Mouse (Mus musculus) midbrain, embryonic 10.5 days (tissue): ENCODE results near the gene Drd3. TPM values are rescaled to one million over a fixed set of nuclear protein-coding genes. Genes with fewer than 3 reads are reported as not detected.

Source experiments
- DNase-seq: peaks from one replicate; pipeline ENCODE4 v3.0.0-alpha.2; 2017; ENCODE audit warnings: low spot score
- H3K27ac ChIP-seq: fragments of 300-500 bp; sonication (generic); replicated peaks from 2 replicates; pipeline ENCODE4 v1.5.1; 2016; ENCODE audit warnings: mild to moderate bottlenecking
- H3K27me3 ChIP-seq: fragments of 300-500 bp; sonication (generic); 2 replicates; pipeline ENCODE4 v1.6.1; 2016; ENCODE audit warnings: low read depth, mild to moderate bottlenecking; ENCODE audit not compliant: poor library complexity, severe bottlenecking
- H3K36me3 ChIP-seq: fragments of 300-500 bp; sonication (generic); 2 replicates; pipeline ENCODE4 v1.6.1; 2016; ENCODE audit warnings: mild to moderate bottlenecking, moderate library complexity
- H3K4me1 ChIP-seq: fragments of 300-500 bp; sonication (generic); 2 replicates; pipeline ENCODE4 v1.6.1; 2016
- H3K4me3 ChIP-seq: fragments of 300-500 bp; sonication (generic); 2 replicates; pipeline ENCODE4 v1.5.1; 2016; ENCODE audit warnings: mild to moderate bottlenecking, moderate library complexity
- H3K9me3 ChIP-seq: fragments of 300-500 bp; sonication (generic); replicated peaks from 2 replicates; pipeline ENCODE4 v1.6.1; 2016; ENCODE audit warnings: mild to moderate bottlenecking
- WGBS: fragments of 180-500 bp; shearing (Covaris S2); methylation state at CpG from one replicate; pipeline ENCODE4 v1.1.7; 2016; 5-methylcytosine and 5-hydroxymethylcytosine counted together
- polyA plus RNA-seq: library from polyadenylated mRNA; unstranded; fragments of >200 nt; fragmentation: Nextera tagmentation; extraction: Ambion mirVana; gene quantifications from 2 replicates; pipeline ENCODE4 v1.2.1, GENCODE M21; 2016

The Drd3 gene
- polyA plus RNA-seq, 1 experiment from 2014 or later = not detected

DNA sequence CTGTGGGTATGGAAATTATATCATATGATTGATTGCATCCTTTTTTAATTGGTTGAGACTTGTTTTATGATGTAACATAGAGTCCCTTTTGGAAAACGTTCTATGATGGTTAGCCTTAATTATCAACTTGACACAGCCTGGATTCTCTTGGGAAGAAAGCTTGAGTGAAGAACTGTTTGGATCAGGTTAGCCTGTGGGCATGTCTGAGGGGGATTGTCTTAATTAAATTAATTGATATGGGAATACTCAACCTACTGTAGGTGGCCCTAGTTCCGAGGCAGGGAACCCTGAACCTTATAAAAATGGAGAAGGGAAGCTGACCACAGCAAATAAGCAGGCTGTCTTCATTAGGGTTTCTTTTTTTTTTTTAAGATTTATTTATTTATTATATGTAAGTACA lies 12.9 kb upstream of the Drd3 start:
- Histone ChIP-seq H3K4me3 (no peak overlapping the region), H3K4me1 (no peaks in the 10 kb centered on the region), H3K36me3 (no peaks in the 10 kb centered on the region), H3K27ac (no peak overlapping the region), H3K9me3 (no peaks in the 10 kb centered on the region), H3K27me3 (no peaks in the 10 kb centered on the region)
- DNase-seq = no peak
- WGBS = 93% methylated on average over 2 of the region's 2 CpGs

DNA sequence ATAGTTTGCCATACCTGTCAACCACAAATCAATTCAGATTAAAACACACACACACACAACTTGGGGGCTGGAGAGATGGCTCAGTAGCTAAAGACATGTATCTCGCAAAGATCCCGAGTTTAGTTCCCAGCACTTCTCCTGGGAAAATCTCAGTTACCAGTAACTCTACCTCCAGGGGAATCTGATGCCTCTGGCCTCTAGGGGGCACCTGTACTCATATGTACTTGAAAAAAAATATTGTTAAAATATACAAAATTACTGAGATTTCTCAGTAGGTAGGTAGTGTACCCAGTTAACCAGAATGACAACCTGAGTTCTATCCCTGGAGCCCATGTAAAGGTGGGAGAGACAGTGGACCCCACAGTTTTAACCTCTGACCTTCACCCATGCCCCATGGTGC lies 5.4 kb upstream of the Drd3 start:
- Histone ChIP-seq H3K4me1 (no peaks in the 10 kb centered on the region), H3K9me3 (no peaks in the 10 kb centered on the region), H3K36me3 (no peaks in the 10 kb centered on the region), H3K27ac (no peak overlapping the region), H3K27me3 (no peaks in the 10 kb centered on the region), H3K4me3 (no peak overlapping the region)
- no peak for DNase-seq
- 83% methylated on average over 2 of the region's 2 CpGs for WGBS

DNA sequence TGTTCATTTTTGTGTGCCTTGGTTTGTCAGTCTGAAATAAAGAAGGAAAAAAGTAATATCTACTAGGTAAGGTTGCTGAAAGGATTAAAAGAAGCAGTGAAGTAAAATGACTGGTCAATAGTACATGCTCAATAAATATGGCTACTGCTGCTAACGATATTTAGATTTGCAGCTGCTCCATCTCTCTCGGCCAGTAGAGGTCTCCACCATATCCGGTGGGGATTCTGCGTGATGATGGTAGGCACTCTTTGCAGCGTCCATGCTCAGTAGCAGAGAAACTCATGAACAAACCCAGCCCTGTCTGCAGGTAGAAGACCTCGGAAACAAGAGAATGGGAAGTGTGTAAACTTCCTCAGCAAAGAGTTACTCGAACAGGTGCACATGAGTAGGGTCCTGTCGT lies 926 bp upstream of the Drd3 start:
- WGBS = 91% methylated on average over 8 of the region's 8 CpGs
- Histone ChIP-seq H3K36me3 (no peaks in the 10 kb centered on the region), H3K4me1 (0 out of 2 replicates have a peak, but pooled peaks cover 4% of the 10 kb centered on the region), H3K4me3 (no peak overlapping the region), H3K27ac (no peak overlapping the region), H3K27me3 (no peaks in the 10 kb centered on the region), H3K9me3 (no peaks in the 10 kb centered on the region)
- no peak for DNase-seq

DNA sequence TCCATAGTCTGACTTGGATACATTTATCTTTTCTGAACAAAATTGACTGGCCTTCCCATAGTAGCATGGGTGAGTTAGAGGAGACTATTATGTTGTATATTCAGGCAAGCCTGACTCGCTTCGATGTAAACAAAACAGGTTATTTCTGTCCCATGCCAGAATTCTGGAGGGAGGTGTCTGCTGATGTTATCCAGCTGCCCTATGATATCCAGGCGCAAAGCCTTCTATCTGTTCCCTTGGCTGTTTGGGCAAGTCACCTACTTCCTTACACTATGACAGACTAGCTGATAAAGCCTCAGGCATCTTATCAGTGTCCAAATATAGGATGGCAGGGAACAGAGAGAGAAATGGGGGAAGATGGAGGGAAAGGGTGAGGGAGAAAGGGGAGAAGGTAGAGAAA lies 18.5 kb downstream of the Drd3 start:
- Histone ChIP-seq H3K4me3 (no peak overlapping the region), H3K27me3 (no peaks in the 10 kb centered on the region), H3K36me3 (no peaks in the 10 kb centered on the region), H3K27ac (no peak overlapping the region), H3K9me3 (no peaks in the 10 kb centered on the region), H3K4me1 (no peaks in the 10 kb centered on the region)
- 92% methylated on average over 3 of the region's 3 CpGs for WGBS
- no peak for DNase-seq

DNA sequence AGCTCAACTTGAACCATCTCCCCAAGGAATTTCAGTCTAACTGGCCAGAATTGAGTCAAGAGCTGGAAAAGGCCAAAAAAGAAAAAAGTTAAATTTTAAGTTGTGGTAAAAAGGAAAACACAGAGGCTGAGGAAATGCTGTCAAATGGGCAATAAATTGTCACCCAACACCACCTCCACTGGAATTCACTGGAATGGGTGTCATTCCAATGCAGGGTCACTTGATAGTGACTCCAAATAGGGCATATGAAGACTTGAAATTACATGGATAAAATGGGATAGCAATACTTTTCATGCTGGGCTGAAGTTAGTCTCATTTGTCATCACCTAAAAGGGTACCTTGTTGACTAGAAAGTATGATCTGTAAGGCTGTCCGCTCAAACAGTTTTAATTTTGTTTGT lies 18.9 kb downstream of the Drd3 start:
- Histone ChIP-seq H3K27me3 (no peaks in the 10 kb centered on the region), H3K9me3 (no peaks in the 10 kb centered on the region), H3K27ac (no peak overlapping the region), H3K4me3 (no peak overlapping the region), H3K4me1 (no peaks in the 10 kb centered on the region), H3K36me3 (no peaks in the 10 kb centered on the region)
- DNase-seq = no peak
- WGBS = 97% methylated on average over 1 of the region's 1 CpGs

DNA sequence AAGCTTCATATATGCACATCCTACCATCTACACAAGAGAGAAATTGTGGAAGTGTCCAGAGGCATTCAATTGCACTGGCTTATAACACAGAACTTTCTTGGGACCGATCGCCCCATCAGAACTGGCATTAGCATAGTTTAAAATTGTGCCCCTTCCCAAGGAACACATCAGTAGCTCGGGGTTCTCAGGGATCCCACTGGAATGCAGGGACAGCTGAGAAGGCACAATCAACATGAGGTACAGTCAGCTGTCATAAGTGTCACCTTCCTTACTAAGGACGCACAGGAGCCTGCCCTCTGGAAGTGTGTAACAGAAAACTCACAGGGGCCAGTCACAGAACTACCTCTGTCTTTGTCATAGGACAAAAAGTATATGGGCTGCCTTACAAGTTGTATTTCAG lies 19.7 kb downstream of the Drd3 start:
- no peak for DNase-seq
- no peak overlapping the region for H3K27ac ChIP-seq
- no peak overlapping the region for H3K4me3 ChIP-seq
- no peaks in the 10 kb centered on the region for H3K36me3 ChIP-seq
- H3K27me3 ChIP-seq = no peaks in the 10 kb centered on the region
- H3K4me1 ChIP-seq = no peaks in the 10 kb centered on the region
- 90% methylated on average over 4 of the region's 4 CpGs for WGBS
- H3K9me3 ChIP-seq = no peaks in the 10 kb centered on the region

DNA sequence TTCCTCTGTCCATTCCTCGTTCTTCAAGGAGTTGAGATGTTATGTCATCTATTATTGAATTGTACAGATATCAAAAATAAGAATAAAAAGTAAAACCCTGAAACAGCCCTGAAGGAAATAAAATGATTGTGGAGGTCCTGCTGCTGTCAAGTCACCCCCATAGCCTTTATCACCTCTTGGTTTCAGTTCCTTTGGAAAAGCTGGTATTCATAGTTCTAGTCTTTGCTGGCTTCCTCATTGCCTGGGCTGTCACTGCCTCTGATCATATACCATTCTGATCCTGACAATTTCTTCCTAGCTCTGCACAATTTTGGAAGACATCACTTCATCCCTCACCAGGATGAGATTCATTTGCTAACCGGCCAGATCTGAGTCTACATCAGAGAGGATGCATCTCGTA lies 23.1 kb downstream of the Drd3 start:
- no peak overlapping the region for H3K27ac ChIP-seq
- H3K36me3 ChIP-seq = no peaks in the 10 kb centered on the region
- no peaks in the 10 kb centered on the region for H3K27me3 ChIP-seq
- no peaks in the 10 kb centered on the region for H3K4me1 ChIP-seq
- DNase-seq = no peak
- no peaks in the 10 kb centered on the region for H3K9me3 ChIP-seq
- no peak overlapping the region for H3K4me3 ChIP-seq
- WGBS = 88% methylated on average over 3 of the region's 3 CpGs

DNA sequence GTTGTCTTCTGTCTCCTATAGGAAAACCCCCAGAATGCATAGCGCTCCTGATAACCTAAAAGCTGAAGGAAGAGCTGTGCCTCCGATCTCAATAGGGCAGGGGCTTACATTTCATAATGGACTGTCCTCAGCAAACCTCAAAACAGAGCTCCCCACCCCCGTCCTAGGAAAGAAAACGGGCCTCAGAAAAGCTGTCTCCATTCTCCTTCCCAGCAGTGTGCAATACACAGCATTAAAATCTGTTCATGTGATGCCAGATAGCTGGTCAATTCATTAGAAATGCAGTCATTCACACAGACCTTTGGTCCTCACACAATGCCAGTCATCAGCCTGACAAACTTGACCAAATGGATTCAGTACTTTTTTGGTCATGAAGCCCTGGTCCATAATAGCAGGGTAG lies 45.7 kb downstream of the Drd3 start:
- H3K9me3 ChIP-seq = no peaks in the 10 kb centered on the region; the same call in 1 of the 2 replicates
- 33% methylated on average over 4 of the region's 4 CpGs for WGBS
- peaks cover 10% of the 10 kb centered on the region for H3K27me3 ChIP-seq
- peak overlapping the region; percentile 38; the same call in 1 of the 2 replicates for H3K27ac ChIP-seq
- H3K4me3 ChIP-seq = no peak overlapping the region
- H3K36me3 ChIP-seq = no peaks in the 10 kb centered on the region
- no peak for DNase-seq
- peaks cover 31% of the 10 kb centered on the region for H3K4me1 ChIP-seq

DNA sequence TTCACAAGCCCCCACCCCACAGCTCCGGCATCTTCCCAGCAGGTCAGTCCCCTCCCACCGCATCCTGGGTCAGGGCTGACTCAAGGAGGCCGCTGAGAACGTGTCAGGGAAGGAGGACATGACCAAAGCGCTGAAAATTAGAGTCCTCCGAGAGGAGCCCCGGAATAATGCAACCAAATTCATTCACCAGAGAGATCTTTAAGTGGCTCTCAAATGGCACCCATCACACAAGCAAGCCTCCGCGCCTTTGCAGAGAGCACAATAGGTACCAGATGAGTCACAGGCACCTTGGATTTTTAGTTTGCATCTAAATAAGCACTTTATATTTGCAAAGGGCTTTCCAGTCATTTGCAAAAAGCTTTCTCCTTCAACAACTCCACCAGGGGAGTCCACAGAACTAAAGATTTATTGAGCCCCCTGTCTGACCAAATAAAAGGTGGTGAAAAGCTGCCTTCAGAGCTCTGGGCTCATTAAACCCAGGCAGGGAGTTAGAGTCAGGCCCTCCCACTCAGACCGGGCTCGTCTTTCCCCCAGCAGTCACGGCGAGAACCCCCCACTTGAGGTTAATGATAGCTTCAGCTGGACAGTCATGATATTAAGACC lies 46.4 kb downstream of the Drd3 start:
- H3K27me3 ChIP-seq = peaks cover 10% of the 10 kb centered on the region
- H3K4me1 ChIP-seq = peaks cover 31% of the 10 kb centered on the region
- H3K27ac ChIP-seq = peak overlapping the region; percentile 64
- DNase-seq = no peak
- no peaks in the 10 kb centered on the region for H3K36me3 ChIP-seq
- H3K4me3 ChIP-seq = peak overlapping the region; percentile 26; the same call in 1 of the 2 replicates
- WGBS = 6% methylated on average over 13 of the region's 13 CpGs
- no peaks in the 10 kb centered on the region; the same call in 1 of the 2 replicates for H3K9me3 ChIP-seq

DNA sequence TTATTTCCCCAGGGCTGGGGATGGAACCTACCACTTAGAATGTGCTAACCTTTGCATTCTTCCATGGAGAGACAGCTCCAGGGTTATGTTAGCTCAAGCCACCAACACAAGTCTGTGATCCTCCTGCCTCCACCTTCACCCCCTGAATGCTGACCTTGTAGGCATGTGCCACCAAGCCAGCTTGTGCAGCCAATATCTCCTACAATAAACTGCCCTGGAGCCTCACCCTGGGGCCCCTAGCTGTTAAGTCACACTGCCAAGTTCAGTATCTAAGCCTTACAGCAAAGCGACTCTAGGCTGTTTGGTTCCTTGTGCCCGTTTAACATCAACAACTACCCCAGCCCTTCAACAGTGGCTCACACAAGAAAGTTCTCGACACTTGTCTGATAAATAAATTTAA lies 47.3 kb downstream of the Drd3 start:
- H3K9me3 ChIP-seq = no peaks in the 10 kb centered on the region; the same call in 1 of the 2 replicates
- H3K27me3 ChIP-seq = peaks cover 10% of the 10 kb centered on the region
- no peaks in the 10 kb centered on the region for H3K36me3 ChIP-seq
- H3K4me1 ChIP-seq = peaks cover 31% of the 10 kb centered on the region
- WGBS = 65% methylated on average over 3 of the region's 3 CpGs
- no peak overlapping the region for H3K4me3 ChIP-seq
- H3K27ac ChIP-seq = no peak overlapping the region
- no peak for DNase-seq

DNA sequence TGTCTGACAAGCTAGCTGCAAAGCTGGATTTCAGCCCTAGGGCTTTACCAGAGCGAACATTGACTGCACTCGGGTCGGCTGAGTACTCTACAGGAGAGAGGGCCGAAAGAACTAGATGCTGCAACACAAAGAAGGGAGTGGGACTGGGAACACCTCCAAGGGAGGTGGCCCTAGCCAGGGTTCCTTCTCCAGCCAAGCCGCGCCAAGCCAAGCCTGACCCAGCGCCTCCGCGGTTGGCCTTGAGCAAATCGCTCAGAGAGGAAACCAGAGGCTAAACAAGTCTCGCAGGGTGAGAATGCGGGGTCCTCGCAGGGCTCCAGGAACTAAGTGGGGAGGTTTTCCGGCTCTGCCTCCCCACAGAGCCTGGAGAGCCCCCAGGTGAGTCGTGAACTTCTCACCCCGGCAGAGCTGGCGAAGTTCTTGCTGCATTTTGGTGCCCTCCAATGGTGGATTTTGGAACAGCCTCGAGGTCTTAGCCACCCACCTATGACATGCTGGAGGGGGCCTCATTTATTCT lies 48.0 kb downstream of the Drd3 start:
- under 1% methylated on average over 18 of the region's 18 CpGs for WGBS
- H3K27ac ChIP-seq = peak overlapping the region; percentile 70

DNA sequence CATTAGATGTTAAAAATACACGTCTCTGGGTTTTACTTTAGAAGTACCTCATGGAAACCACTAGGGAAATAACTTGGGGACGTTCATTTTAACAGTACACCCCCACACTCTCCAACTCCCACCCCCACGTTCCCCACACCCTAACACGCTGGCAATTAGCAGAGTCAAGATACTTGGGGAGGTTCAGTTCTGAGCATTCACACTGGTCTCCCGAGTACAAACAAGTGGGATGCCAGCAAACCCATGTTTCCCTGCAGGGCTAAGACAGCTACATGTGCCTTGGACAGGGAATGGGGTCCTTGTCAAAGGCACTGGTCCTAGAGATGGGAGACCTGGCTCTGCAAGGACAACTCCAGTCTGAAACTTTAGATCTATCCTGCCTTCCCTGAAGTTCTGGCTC lies 48.6 kb downstream of the Drd3 start:
- Histone ChIP-seq H3K36me3 (no peaks in the 10 kb centered on the region), H3K9me3 (no peaks in the 10 kb centered on the region), H3K27me3 (peaks cover 10% of the 10 kb centered on the region), H3K4me1 (peaks cover 31% of the 10 kb centered on the region), H3K4me3 (no peak overlapping the region), H3K27ac (no peak overlapping the region)
- DNase-seq = no peak
- 49% methylated on average over 5 of the region's 5 CpGs for WGBS

More for the DNA sequence above, 48.0 kb downstream of the Drd3 start:
- Histone ChIP-seq H3K36me3 (no peaks in the 10 kb centered on the region), H3K9me3 (no peaks in the 10 kb centered on the region; the same call in 1 of the 2 replicates), H3K27me3 (peaks cover 10% of the 10 kb centered on the region), H3K4me1 (peaks cover 31% of the 10 kb centered on the region), H3K4me3 (peak overlapping the region; percentile 52)
- peak; percentile 71 for DNase-seq

DNA sequence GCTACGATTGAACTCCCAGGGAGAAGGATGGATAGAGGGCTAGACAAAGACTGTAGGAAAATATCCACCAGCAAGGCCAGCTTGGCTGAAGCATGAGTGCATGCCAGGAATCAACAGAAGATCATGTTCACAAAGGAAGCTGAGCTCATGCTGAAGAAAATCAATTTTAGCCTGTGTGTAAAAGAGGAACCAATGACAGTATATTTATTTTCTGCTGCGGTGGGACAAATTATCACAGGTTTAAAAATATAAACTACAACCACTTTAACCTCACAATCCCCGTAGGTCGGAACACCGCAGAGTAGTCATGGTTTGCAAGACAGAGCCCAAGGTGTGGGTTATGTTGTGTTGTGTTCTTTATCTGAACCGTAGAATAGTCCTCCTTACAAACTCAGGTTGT lies 50.5 kb downstream of the Drd3 start:
- no peak for DNase-seq
- H3K27me3 ChIP-seq = peaks cover 10% of the 10 kb centered on the region
- 90% methylated on average over 6 of the region's 6 CpGs for WGBS

More for the DNA sequence above, 50.5 kb downstream of the Drd3 start:
- Histone ChIP-seq H3K4me1 (peaks cover 26% of the 10 kb centered on the region), H3K36me3 (no peaks in the 10 kb centered on the region), H3K9me3 (no peaks in the 10 kb centered on the region), H3K4me3 (no peak overlapping the region), H3K27ac (no peak overlapping the region)
